Mouse (Mus musculus) hindbrain, embryonic 15.5 days (tissue): ENCODE measurements around the gene Fam160a1. TPM values are rescaled to one million over a fixed set of nuclear protein-coding genes. Genes with fewer than 3 reads are reported as not detected.

Source experiments
- ATAC-seq: fragments of 200-750 bp; cut with Nextera tagmentation; 2 replicates; pipeline ENCODE4 v1.8.0; 2017; ENCODE audit warnings: low read depth, moderate number of reproducible peaks, moderate TSS enrichment; ENCODE audit not compliant: low FRiP score
- H3K27ac ChIP-seq: fragments of 300-500 bp; sonication (generic); replicated peaks from 2 replicates; pipeline ENCODE4 v1.5.1; 2015; ENCODE audit warnings: mild to moderate bottlenecking, inconsistent platforms
- H3K27me3 ChIP-seq: fragments of 300-500 bp; sonication (generic); 2 replicates; pipeline ENCODE4 v1.6.1; 2015; ENCODE audit warnings: control low read depth, inconsistent platforms
- H3K36me3 ChIP-seq: fragments of 300-500 bp; sonication (generic); 2 replicates; pipeline ENCODE4 v1.6.1; 2015; ENCODE audit warnings: control low read depth, inconsistent platforms
- H3K4me1 ChIP-seq: fragments of 300-500 bp; sonication (generic); replicated peaks from 2 replicates; pipeline ENCODE4 v1.6.1; 2015; ENCODE audit warnings: control low read depth, inconsistent platforms
- H3K4me2 ChIP-seq: fragments of 300-500 bp; sonication (generic); 2 replicates; pipeline ENCODE4 v1.6.1; 2015; ENCODE audit warnings: moderate library complexity, mild to moderate bottlenecking, inconsistent platforms
- H3K4me3 ChIP-seq: fragments of 300-500 bp; sonication (generic); 2 replicates; pipeline ENCODE4 v1.5.1; 2015; ENCODE audit warnings: mild to moderate bottlenecking, inconsistent platforms
- H3K9ac ChIP-seq: fragments of 300-500 bp; sonication (generic); 2 replicates; pipeline ENCODE4 v1.6.1; 2015; ENCODE audit warnings: inconsistent platforms
- H3K9me3 ChIP-seq: fragments of 300-500 bp; sonication (generic); 2 replicates; pipeline ENCODE4 v1.6.1; 2016; ENCODE audit warnings: control low read depth, inconsistent platforms
- WGBS: fragments of 180-500 bp; shearing (Covaris S2); methylation state at CpG from one replicate; pipeline ENCODE4 v1.1.7; 2015; 5-methylcytosine and 5-hydroxymethylcytosine counted together
- polyA plus RNA-seq: library from polyadenylated mRNA; unstranded; fragments of >200 nt; fragmentation: Nextera tagmentation; extraction: Ambion mirVana; gene quantifications from 2 replicates; pipeline ENCODE4 v1.2.1, GENCODE M21; 2015

Fam160a1 gene
- 0.26 and 0.60 TPM in 2 replicates for polyA plus RNA-seq

DNA sequence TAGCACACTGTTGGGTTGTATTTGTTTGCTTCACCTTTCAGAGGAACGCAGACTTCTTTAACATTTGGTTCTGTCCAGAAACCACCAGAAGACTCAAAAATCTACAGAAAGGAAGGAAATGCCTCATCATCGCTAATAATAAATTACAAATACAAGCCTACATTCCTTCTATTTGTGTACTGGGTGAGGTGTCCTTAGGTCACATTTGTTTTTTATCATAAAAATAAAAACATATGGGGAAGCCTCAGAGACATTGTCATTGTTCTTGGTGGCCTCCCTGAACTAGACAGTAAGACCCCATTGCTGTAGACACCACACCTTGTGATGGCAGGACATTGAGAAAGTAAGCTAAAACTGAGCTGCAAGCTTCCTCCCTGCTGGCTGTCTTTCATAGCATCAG is at the start of gene Fam160a1:
TSS of gene Fam160a1 (minus strand) at position 101 of the 400 bp plus-strand sequence.
- Histone ChIP-seq H3K27me3 (no peaks in the 10 kb centered on the region), H3K4me1 (no peaks in the 10 kb centered on the region), H3K4me3 (no peak within 1 kb of the TSS), H3K36me3 (no peaks in the 10 kb centered on the region), H3K9ac (no peak within 1 kb of the TSS), H3K9me3 (no peaks in the 10 kb centered on the region), H3K27ac (no peak within 1 kb of the TSS), H3K4me2 (no peak within 1 kb of the TSS)
- WGBS, result 89% methylated on average over 2 of the region's 2 CpGs
- ATAC-seq, result no peak

- no peak overlapping the region for H3K4me2 ChIP-seq
- H3K36me3 ChIP-seq, result no peaks in the 10 kb centered on the region
- H3K4me3 ChIP-seq, result no peak overlapping the region
- no peaks in the 10 kb centered on the region for H3K27me3 ChIP-seq
- 23% methylated on average over 3 of the region's 3 CpGs for WGBS
- ATAC-seq, result no peak
- no peaks in the 10 kb centered on the region for H3K9me3 ChIP-seq
- no peaks in the 10 kb centered on the region for H3K4me1 ChIP-seq
- H3K27ac ChIP-seq, result no peak overlapping the region
- H3K9ac ChIP-seq, result no peak overlapping the region
Measured at GRCm38 (mm10) chr3:85863996-85864395, 46.9 kb upstream of the Fam160a1 start.

DNA sequence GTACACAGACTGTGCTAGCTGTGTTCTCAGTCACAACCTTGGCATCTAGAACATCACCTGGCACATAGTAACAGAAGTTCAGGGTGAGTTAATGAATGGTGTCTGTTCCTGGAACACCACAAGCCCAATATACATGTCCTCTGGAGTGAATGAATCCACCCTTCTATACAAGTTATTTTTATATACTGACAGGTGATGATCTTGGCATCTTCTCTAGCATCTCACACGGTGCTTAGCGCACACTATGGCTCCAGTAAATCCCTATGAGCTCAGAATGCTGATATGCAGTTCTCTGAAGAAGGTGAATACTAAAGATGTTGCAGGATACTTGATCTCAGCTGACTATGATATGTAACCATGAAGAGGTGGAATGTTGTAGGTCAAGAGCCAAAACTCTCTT is 45.8 kb upstream of the Fam160a1 start:
- Histone ChIP-seq H3K9ac (no peak overlapping the region), H3K4me3 (no peak overlapping the region), H3K27ac (no peak overlapping the region), H3K27me3 (no peaks in the 10 kb centered on the region), H3K36me3 (no peaks in the 10 kb centered on the region), H3K4me1 (no peaks in the 10 kb centered on the region), H3K4me2 (no peak overlapping the region), H3K9me3 (no peaks in the 10 kb centered on the region)
- 91% methylated on average over 2 of the region's 2 CpGs for WGBS
- no peak for ATAC-seq

DNA sequence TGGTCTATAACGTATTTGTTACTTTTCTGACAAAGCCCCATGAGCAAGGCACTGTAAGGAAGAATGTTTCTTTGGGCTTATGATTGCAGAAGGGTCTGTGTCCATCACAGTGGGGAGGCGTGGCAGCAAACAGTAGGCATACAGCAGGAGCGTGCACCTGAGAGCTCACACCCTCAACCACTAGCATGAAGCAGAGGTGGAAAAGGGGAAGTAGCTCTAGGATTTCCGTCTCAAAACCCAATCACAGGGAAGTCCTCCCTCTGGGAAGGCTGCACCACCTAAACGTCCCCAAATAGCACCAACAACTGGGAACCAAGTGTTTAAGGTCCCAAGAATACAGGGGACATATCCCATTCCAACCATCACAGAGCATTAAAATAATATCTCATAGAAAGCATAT is 43.9 kb upstream of the Fam160a1 start:
- ATAC-seq, result no peak
- Histone ChIP-seq H3K4me3 (no peak overlapping the region), H3K9ac (no peak overlapping the region), H3K36me3 (no peaks in the 10 kb centered on the region), H3K4me2 (no peak overlapping the region), H3K27ac (no peak overlapping the region), H3K4me1 (no peaks in the 10 kb centered on the region), H3K27me3 (no peaks in the 10 kb centered on the region), H3K9me3 (no peaks in the 10 kb centered on the region)
- WGBS, result 90% methylated on average over 5 of the region's 5 CpGs

DNA sequence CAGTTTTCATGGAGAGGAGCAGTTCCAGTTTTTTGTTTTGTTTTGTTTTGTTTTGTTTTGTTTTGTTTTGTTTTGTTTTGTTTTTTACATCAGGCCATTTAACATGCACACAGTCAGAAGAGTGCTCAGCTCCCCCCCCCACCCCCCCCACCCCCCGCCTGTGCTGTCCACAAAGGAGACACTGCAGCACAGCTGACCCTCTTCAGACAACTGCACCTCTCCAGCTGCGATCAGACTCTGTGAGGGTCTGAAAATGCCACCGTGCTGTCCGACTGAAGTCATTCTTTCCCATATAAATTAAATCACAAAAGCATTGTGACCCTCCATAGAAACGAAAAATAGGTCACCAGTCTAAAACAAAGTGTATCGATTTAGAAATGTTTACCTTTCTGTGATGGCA is 42.2 kb upstream of the Fam160a1 start:
- Histone ChIP-seq H3K4me1 (no peaks in the 10 kb centered on the region), H3K9me3 (no peaks in the 10 kb centered on the region), H3K4me3 (no peak overlapping the region), H3K9ac (no peak overlapping the region), H3K36me3 (no peaks in the 10 kb centered on the region), H3K4me2 (no peak overlapping the region), H3K27me3 (no peaks in the 10 kb centered on the region), H3K27ac (no peak overlapping the region)
- WGBS, result 49% methylated on average over 6 of the region's 6 CpGs
- ATAC-seq, result no peak

DNA sequence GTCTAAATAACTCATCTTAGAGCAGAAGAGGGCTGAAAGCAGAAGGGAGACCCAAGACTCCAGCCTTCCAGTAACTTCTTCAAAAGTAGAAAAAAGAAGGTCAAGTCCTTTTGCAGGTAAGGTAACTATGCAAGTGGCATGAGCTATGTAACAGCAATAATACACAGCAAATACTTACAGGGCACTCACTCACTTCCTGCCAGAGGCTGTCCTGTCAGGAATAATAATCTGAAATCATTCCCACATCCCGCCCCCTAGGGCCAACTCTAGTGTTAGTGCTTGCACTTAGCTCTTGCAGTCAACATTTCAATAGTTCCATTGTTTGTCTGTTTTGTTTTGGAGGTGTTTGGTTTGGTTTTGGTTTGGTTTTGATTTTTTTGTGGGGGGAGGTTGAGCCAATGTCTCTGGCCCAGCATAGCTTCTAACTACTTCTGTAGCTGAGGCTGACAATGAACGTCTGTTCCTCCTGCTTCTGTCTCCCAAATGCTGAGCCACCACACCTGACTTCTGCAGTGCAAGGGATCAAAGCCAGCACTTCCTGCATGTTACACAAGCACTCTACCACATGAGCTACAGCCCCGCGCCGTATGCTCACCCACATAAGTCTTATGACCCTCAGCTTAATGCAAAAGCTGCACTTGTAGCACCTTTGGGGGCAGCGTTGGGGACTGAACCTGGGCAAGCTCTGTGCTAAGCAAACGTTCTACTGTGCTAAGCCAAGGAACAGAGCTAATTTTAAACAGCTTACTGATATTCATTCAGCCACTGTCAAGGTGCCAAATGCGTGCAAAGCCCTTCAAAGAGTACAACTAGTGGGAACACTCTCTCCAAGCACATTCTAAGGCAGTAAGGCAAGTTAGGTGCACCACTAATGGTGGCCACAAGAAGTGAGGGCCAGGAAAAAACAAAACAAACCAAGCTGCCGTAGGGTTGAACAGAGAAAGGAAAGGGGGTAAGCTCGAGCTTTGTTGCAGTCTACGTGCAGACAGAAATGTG is 41.3 kb upstream of the Fam160a1 start:
- no peak for ATAC-seq
- Histone ChIP-seq H3K4me1 (no peaks in the 10 kb centered on the region), H3K9me3 (no peaks in the 10 kb centered on the region), H3K4me2 (no peak overlapping the region), H3K9ac (no peak overlapping the region), H3K36me3 (no peaks in the 10 kb centered on the region), H3K27ac (no peak overlapping the region), H3K4me3 (no peak overlapping the region), H3K27me3 (no peaks in the 10 kb centered on the region)
- WGBS, result 78% methylated on average over 11 of the region's 11 CpGs

- H3K4me3 ChIP-seq, result no peak overlapping the region
- 27% methylated on average over 4 of the region's 4 CpGs for WGBS
- no peak overlapping the region for H3K9ac ChIP-seq
- ATAC-seq, result no peak
- H3K36me3 ChIP-seq, result no peaks in the 10 kb centered on the region
- H3K4me1 ChIP-seq, result no peaks in the 10 kb centered on the region
- no peak overlapping the region for H3K27ac ChIP-seq
- no peaks in the 10 kb centered on the region for H3K27me3 ChIP-seq
- no peaks in the 10 kb centered on the region for H3K9me3 ChIP-seq
- no peak overlapping the region for H3K4me2 ChIP-seq
Measured at GRCm38 (mm10) chr3:85857083-85857482, 40.0 kb upstream of the Fam160a1 start.

- Histone ChIP-seq H3K9ac (no peak overlapping the region), H3K4me1 (no peaks in the 10 kb centered on the region), H3K36me3 (no peaks in the 10 kb centered on the region), H3K27me3 (no peaks in the 10 kb centered on the region), H3K27ac (no peak overlapping the region), H3K9me3 (no peaks in the 10 kb centered on the region), H3K4me3 (no peak overlapping the region), H3K4me2 (no peak overlapping the region)
- ATAC-seq, result no peak
- WGBS, result 80% methylated on average over 5 of the region's 5 CpGs
Measured at GRCm38 (mm10) chr3:85855947-85856346, 38.9 kb upstream of the Fam160a1 start.

- 77% methylated on average over 3 of the region's 3 CpGs for WGBS
- H3K27ac ChIP-seq, result no peak overlapping the region
- no peaks in the 10 kb centered on the region for H3K36me3 ChIP-seq
- no peaks in the 10 kb centered on the region for H3K4me1 ChIP-seq
- no peak overlapping the region for H3K4me3 ChIP-seq
- no peaks in the 10 kb centered on the region for H3K9me3 ChIP-seq
- H3K27me3 ChIP-seq, result no peaks in the 10 kb centered on the region
- H3K4me2 ChIP-seq, result no peak overlapping the region
- no peak overlapping the region for H3K9ac ChIP-seq
- ATAC-seq, result no peak
Measured at GRCm38 (mm10) chr3:85855043-85855442, 38.0 kb upstream of the Fam160a1 start.

- Histone ChIP-seq H3K4me2 (no peak overlapping the region), H3K4me3 (no peak overlapping the region), H3K27me3 (no peaks in the 10 kb centered on the region), H3K9ac (no peak overlapping the region), H3K9me3 (no peaks in the 10 kb centered on the region), H3K4me1 (no peaks in the 10 kb centered on the region), H3K27ac (no peak overlapping the region), H3K36me3 (no peaks in the 10 kb centered on the region)
- 66% methylated on average over 6 of the region's 6 CpGs for WGBS
- no peak for ATAC-seq
Measured at GRCm38 (mm10) chr3:85854143-85854542, 37.1 kb upstream of the Fam160a1 start.

DNA sequence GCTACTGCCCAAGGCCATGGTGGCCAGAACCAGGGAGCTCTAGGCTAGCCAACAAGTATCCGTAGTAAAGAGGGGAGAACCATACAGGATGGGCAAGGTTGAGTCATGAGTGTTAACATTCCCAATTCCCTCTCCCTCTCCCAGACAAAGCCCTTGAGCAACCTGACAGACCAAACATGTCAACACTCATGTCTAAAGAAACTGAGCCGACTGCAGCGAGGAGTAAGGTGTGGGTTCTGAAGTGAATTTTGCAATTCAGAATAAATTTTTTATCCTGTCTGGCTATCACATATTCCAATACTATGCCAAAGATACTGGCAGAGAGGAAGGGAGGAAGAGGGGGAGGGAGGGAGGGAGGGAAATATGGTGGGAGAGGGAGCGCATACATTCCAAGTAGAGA is 36.6 kb upstream of the Fam160a1 start:
- no peaks in the 10 kb centered on the region for H3K36me3 ChIP-seq
- no peaks in the 10 kb centered on the region for H3K4me1 ChIP-seq
- H3K9ac ChIP-seq, result no peak overlapping the region
- H3K27ac ChIP-seq, result no peak overlapping the region
- WGBS, result 95% methylated on average over 4 of the region's 4 CpGs
- ATAC-seq, result no peak
- H3K4me2 ChIP-seq, result no peak overlapping the region
- H3K27me3 ChIP-seq, result no peaks in the 10 kb centered on the region
- H3K9me3 ChIP-seq, result no peaks in the 10 kb centered on the region
- H3K4me3 ChIP-seq, result no peak overlapping the region

DNA sequence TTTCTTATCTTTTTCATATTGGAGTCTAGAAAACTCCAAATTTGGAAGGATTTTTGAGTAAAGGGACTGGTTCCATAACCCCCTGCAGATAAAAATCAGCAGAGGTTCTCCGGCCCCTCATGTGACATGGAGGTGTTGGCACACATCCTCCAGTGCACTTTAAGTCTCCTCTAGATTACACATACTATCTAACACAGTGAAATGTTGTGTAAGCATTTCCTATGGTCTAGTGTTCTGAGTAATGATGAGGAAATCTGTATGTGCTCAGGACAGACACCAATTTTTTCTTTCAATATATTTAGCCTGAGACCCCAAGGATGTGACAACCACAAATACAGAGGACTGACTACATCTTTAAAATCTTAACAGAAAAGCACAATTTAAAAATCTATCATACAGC is 33.0 kb upstream of the Fam160a1 start:
- Histone ChIP-seq H3K9ac (no peak overlapping the region), H3K27ac (no peak overlapping the region), H3K4me1 (no peaks in the 10 kb centered on the region), H3K4me3 (no peak overlapping the region), H3K4me2 (no peak overlapping the region), H3K9me3 (no peaks in the 10 kb centered on the region), H3K27me3 (no peaks in the 10 kb centered on the region), H3K36me3 (no peaks in the 10 kb centered on the region)
- no peak for ATAC-seq
- 89% methylated on average over 1 of the region's 1 CpGs for WGBS
